Mouse (Mus musculus) liver, embryonic 16.5 days (tissue): ENCODE data around the gene Tmie. TPM values are rescaled to one million over a fixed set of nuclear protein-coding genes. Genes with fewer than 3 reads are reported as not detected.

Experiments
- ATAC-seq: fragments of 200-750 bp; cut with Nextera tagmentation; 2 replicates; pipeline ENCODE4 v1.8.0; 2017; ENCODE audit warnings: low read depth, mild to moderate bottlenecking, moderate number of reproducible peaks, moderate library complexity
- H3K27ac ChIP-seq: fragments of 300-500 bp; sonication (generic); 2 replicates; pipeline ENCODE4 v1.5.1; 2014; ENCODE audit warnings: mild to moderate bottlenecking, low read length
- H3K27me3 ChIP-seq: fragments of 300-500 bp; sonication (generic); 2 replicates; pipeline ENCODE4 v1.6.1; 2014; ENCODE audit warnings: low read depth, low read length, mixed read lengths; ENCODE audit not compliant: control insufficient read depth, insufficient read depth
- H3K36me3 ChIP-seq: fragments of 300-500 bp; sonication (generic); 2 replicates; pipeline ENCODE4 v1.6.1; 2014; ENCODE audit warnings: mild to moderate bottlenecking; ENCODE audit not compliant: control insufficient read depth, insufficient read depth
- H3K4me1 ChIP-seq: fragments of 300-500 bp; sonication (generic); 2 replicates; pipeline ENCODE4 v1.6.1; 2014; ENCODE audit warnings: low read depth, low read length, mixed read lengths; ENCODE audit not compliant: control insufficient read depth
- H3K4me2 ChIP-seq: fragments of 300-500 bp; sonication (generic); 2 replicates; pipeline ENCODE4 v1.6.1; 2014; ENCODE audit warnings: low read depth, low read length, mixed read lengths
- H3K4me3 ChIP-seq: fragments of 300-500 bp; sonication (generic); 2 replicates; pipeline ENCODE4 v1.5.1; 2014; ENCODE audit warnings: low read depth, mild to moderate bottlenecking, low read length
- H3K9ac ChIP-seq: fragments of 300-500 bp; sonication (generic); 2 replicates; pipeline ENCODE4 v1.6.1; 2014; ENCODE audit warnings: low read depth, low read length
- H3K9me3 ChIP-seq: fragments of 300-500 bp; sonication (generic); replicated peaks from 2 replicates; pipeline ENCODE4 v1.6.1; 2016; ENCODE audit warnings: low read length; ENCODE audit not compliant: control insufficient read depth
- WGBS: fragments of 180-500 bp; shearing (Covaris S2); extraction: QIAGEN DNeasy Blood & Tissue Kit; methylation state at CpG from one replicate; pipeline ENCODE4 v1.1.7; 2014; ENCODE audit not compliant: insufficient replicate concordance; 5-methylcytosine and 5-hydroxymethylcytosine counted together
- polyA plus RNA-seq: library from polyadenylated mRNA; unstranded; fragments of >200 nt; fragmentation: Nextera tagmentation; extraction: Ambion mirVana; gene quantifications from 2 replicates; pipeline ENCODE4 v1.2.1, GENCODE M21; 2015

Gene Tmie
- 2.0 and 2.8 TPM in 2 replicates for polyA plus RNA-seq

- ATAC-seq = peak; percentile 53
- under 1% methylated on average over 57 of the region's 57 CpGs for WGBS
Observed at GRCm38 (mm10) chr9:110879998-110880561, at the start of gene Tmie. Gene Tmie (minus strand): TSS chr9:110880113.

GRCm38 (mm10) chr9:110922759-110923158 is 42.8 kb upstream of the Tmie start:
- Histone ChIP-seq H3K27me3 (no peaks in the 10 kb centered on the region), H3K4me2 (no peak overlapping the region), H3K9ac (no peak overlapping the region), H3K4me3 (no peak overlapping the region), H3K27ac (no peak overlapping the region), H3K36me3 (no peaks in the 10 kb centered on the region), H3K9me3 (no peaks in the 10 kb centered on the region), H3K4me1 (no peaks in the 10 kb centered on the region)
- WGBS = 12% methylated on average over 7 of the region's 7 CpGs
- no peak for ATAC-seq

More at GRCm38 (mm10) chr9:110879998-110880561, at the start of gene Tmie:
- Histone ChIP-seq H3K4me3 (peak within 1 kb of the TSS; percentile 61), H3K4me2 (peak within 1 kb of the TSS; percentile 54), H3K36me3 (no peaks in the 10 kb centered on the region), H3K9ac (peak within 1 kb of the TSS; percentile 54), H3K27ac (peak within 1 kb of the TSS; percentile 45), H3K27me3 (peaks cover 21% of the 10 kb centered on the region), H3K4me1 (peaks cover 2% of the 10 kb centered on the region), H3K9me3 (no peaks in the 10 kb centered on the region)

DNA sequence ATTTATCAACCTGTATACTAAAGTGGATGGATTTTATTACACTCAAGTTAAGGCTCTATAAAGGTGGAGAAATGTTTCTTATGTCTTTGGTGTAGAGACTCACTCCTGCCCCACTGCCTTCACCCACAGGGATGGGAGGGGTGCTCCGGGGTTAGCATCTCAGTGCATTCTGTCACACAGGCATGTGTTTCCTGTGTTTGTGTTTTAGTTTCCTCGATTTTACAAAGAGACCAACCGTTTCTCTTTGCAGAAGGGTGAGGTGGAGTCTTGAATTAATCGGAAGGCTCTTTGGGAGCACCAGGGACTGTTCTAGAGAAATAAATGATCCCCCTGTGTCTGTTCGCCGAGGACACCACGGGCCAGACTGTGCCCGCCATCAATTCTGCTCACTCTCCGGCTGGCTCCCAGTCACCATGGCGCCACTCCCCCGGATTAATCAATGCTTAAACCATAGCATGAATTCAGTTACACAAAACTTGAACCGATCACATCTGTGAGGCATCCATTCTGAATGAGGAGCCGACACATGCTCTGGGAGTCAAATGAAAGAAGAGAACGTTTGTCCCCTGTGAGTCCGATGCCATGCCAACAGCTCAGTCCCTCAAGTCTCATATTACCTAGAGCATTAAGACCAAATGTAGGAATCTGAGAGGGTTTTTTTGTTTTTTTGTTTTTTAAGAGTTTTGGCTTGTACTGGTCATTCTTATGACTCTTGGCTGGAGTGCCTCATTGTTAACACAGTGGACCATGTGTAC is 40.9 kb upstream of the Tmie start:
- H3K4me2 ChIP-seq = no peak overlapping the region
- no peak for ATAC-seq
- 46% methylated on average over 15 of the region's 15 CpGs for WGBS

GRCm38 (mm10) chr9:110916786-110917185 is 36.9 kb upstream of the Tmie start, which contains the start of gene Fam240a:
Gene Fam240a (minus strand): TSS chr9:110916861.
- no peak for ATAC-seq
- no peaks in the 10 kb centered on the region for H3K9me3 ChIP-seq
- no peak within 1 kb of the TSS for H3K9ac ChIP-seq
- H3K27ac ChIP-seq = no peak within 1 kb of the TSS
- H3K36me3 ChIP-seq = no peaks in the 10 kb centered on the region
- H3K4me1 ChIP-seq = no peaks in the 10 kb centered on the region
- H3K27me3 ChIP-seq = no peaks in the 10 kb centered on the region
- no peak within 1 kb of the TSS for H3K4me2 ChIP-seq
- no peak within 1 kb of the TSS for H3K4me3 ChIP-seq
- 71% methylated on average over 7 of the region's 7 CpGs for WGBS

More for the DNA sequence above, 40.9 kb upstream of the Tmie start:
- no peak overlapping the region for H3K4me3 ChIP-seq
- H3K27ac ChIP-seq = no peak overlapping the region
- H3K36me3 ChIP-seq = no peaks in the 10 kb centered on the region
- H3K9me3 ChIP-seq = no peaks in the 10 kb centered on the region
- no peaks in the 10 kb centered on the region for H3K27me3 ChIP-seq
- no peaks in the 10 kb centered on the region for H3K4me1 ChIP-seq
- H3K9ac ChIP-seq = no peak overlapping the region

- no peak for ATAC-seq
- Histone ChIP-seq H3K4me3 (no peak overlapping the region), H3K9me3 (no peaks in the 10 kb centered on the region), H3K4me2 (no peak overlapping the region), H3K36me3 (no peaks in the 10 kb centered on the region), H3K9ac (no peak overlapping the region), H3K4me1 (no peaks in the 10 kb centered on the region), H3K27me3 (no peaks in the 10 kb centered on the region), H3K27ac (no peak overlapping the region)
- WGBS = 26% methylated on average over 8 of the region's 8 CpGs
Observed at GRCm38 (mm10) chr9:110915466-110915865, 35.6 kb upstream of the Tmie start.

GRCm38 (mm10) chr9:110914631-110915236 is 34.8 kb upstream of the Tmie start:
- no peak overlapping the region for H3K4me2 ChIP-seq
- no peak overlapping the region for H3K27ac ChIP-seq
- H3K36me3 ChIP-seq = no peaks in the 10 kb centered on the region
- no peak overlapping the region for H3K4me3 ChIP-seq
- no peaks in the 10 kb centered on the region for H3K27me3 ChIP-seq
- WGBS = 52% methylated on average over 21 of the region's 21 CpGs
- no peaks in the 10 kb centered on the region for H3K9me3 ChIP-seq
- no peak overlapping the region for H3K9ac ChIP-seq
- no peak for ATAC-seq
- H3K4me1 ChIP-seq = no peaks in the 10 kb centered on the region

- H3K36me3 ChIP-seq = no peaks in the 10 kb centered on the region
- no peak overlapping the region for H3K9ac ChIP-seq
- no peaks in the 10 kb centered on the region for H3K27me3 ChIP-seq
- H3K4me2 ChIP-seq = no peak overlapping the region
- H3K9me3 ChIP-seq = no peaks in the 10 kb centered on the region
- no peaks in the 10 kb centered on the region for H3K4me1 ChIP-seq
- H3K27ac ChIP-seq = no peak overlapping the region
- H3K4me3 ChIP-seq = no peak overlapping the region
- WGBS = 45% methylated on average over 6 of the region's 6 CpGs
- ATAC-seq = no peak
Observed at GRCm38 (mm10) chr9:110909371-110909967, 29.6 kb upstream of the Tmie start.

DNA sequence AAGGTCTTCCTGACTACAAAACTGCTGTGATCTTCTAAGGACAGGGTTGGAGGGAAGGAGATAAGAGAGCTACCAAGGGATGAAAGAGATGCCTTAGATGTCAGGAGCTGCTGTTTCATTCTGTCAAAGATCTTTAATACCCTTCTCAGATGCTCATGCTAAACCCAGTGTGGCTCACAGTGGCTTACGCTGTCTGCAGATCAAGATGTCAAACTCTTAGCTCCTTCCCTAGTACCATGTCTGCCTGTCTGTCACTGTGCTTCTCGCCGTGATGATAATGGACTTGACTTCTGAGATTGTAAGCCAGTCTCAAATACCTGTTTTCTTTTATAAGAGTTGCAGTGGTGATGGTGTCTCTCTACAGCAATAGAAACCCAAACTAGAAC is 28.7 kb upstream of the Tmie start:
- no peak for ATAC-seq
- H3K27me3 ChIP-seq = no peaks in the 10 kb centered on the region
- no peak overlapping the region for H3K27ac ChIP-seq
- H3K9me3 ChIP-seq = no peaks in the 10 kb centered on the region
- H3K4me1 ChIP-seq = no peaks in the 10 kb centered on the region
- no peak overlapping the region for H3K4me3 ChIP-seq
- no peak overlapping the region for H3K9ac ChIP-seq
- 68% methylated on average over 3 of the region's 3 CpGs for WGBS
- H3K4me2 ChIP-seq = no peak overlapping the region
- H3K36me3 ChIP-seq = no peaks in the 10 kb centered on the region
